Mouse (Mus musculus): Measurements from ENCODE around the gene Ap2a2. TPM values are rescaled to one million over a fixed set of nuclear protein-coding genes. Genes with fewer than 3 reads are reported as not detected.
A peak's percentile ranks its signal among the peaks of the same experiment; 100 is the strongest.
"Not testable (repeated sequence)": the region's sequence is repeated elsewhere in the genome, so short reads cannot be mapped to it uniquely, and the experiment has no call there.

Gene Ap2a2
- polyA plus RNA-seq, 1 experiment from 2014 or later, result 67.6 TPM

GRCm38 (mm10) chr7:141662223-141662622 lies 100.2 kb downstream of the Ap2a2 start:
- Histone ChIP-seq H3K36me3 (replicated peaks) (no peaks in the 10 kb centered on the region), H3K4me3 (replicated peaks) (no peak overlapping the region), H3K9me3 (replicated peaks) (no peaks in the 10 kb centered on the region), H3K27me3 (no peaks in the 10 kb centered on the region), H3K4me2 (no peak overlapping the region), H3K4me1 (replicated peaks) (peaks cover 46% of the 10 kb centered on the region), H3K9ac (no peak overlapping the region), H3K27ac (replicated peaks) (no peak overlapping the region)
- no peak for ATAC-seq (ENCODE audit: insufficient read depth)
- WGBS (ENCODE audit: insufficient replicate concordance), result 39% methylated on average over 5 of the region's 5 CpGs

- Histone ChIP-seq H3K27me3 (no peaks in the 10 kb centered on the region), H3K4me2 (no peak overlapping the region), H3K36me3 (replicated peaks) (no peaks in the 10 kb centered on the region), H3K4me3 (replicated peaks) (no peak overlapping the region), H3K9ac (no peak overlapping the region), H3K4me1 (replicated peaks) (peaks cover 26% of the 10 kb centered on the region), H3K9me3 (replicated peaks) (no peaks in the 10 kb centered on the region), H3K27ac (replicated peaks) (no peak overlapping the region)
- WGBS (ENCODE audit: insufficient replicate concordance), result 6% methylated on average over 4 of the region's 4 CpGs
- no peak; the same call in 1 of the 2 replicates for ATAC-seq (ENCODE audit: insufficient read depth)
These were observed 104.2 kb downstream of the Ap2a2 start for GRCm38 (mm10) chr7:141666190-141666589.

- ATAC-seq (ENCODE audit: insufficient read depth); H3K36me3 ChIP-seq (replicated peaks); H3K27ac ChIP-seq (replicated peaks); H3K9ac ChIP-seq; H3K4me3 ChIP-seq (replicated peaks); H3K9me3 ChIP-seq (replicated peaks); H3K27me3 ChIP-seq; H3K4me2 ChIP-seq: not testable (repeated sequence)
- peaks cover 37% of the 10 kb centered on the region for H3K4me1 ChIP-seq (replicated peaks)
- WGBS (ENCODE audit: insufficient replicate concordance), result 71% methylated on average over 3 of the region's 3 CpGs
These were observed 107.1 kb downstream of the Ap2a2 start for GRCm38 (mm10) chr7:141669097-141669496.

- H3K9me3 ChIP-seq (replicated peaks), result no peaks in the 10 kb centered on the region
- WGBS (ENCODE audit: insufficient replicate concordance), result 56% methylated on average over 4 of the region's 4 CpGs
- 0 out of 2 replicates have a peak overlapping the region, but pooled peaks have one; percentile 9 for H3K4me3 ChIP-seq (replicated peaks)
- peak overlapping the region; percentile 91 for H3K27ac ChIP-seq (replicated peaks)
- peak overlapping the region; percentile 56 for H3K4me2 ChIP-seq
- no peaks in the 10 kb centered on the region for H3K36me3 ChIP-seq (replicated peaks)
- peak overlapping the region; percentile 33; the same call in 1 of the 2 replicates for H3K9ac ChIP-seq
- peaks cover 36% of the 10 kb centered on the region for H3K4me1 ChIP-seq (replicated peaks)
- ATAC-seq (ENCODE audit: insufficient read depth), result peak; percentile 49
- no peaks in the 10 kb centered on the region; the same call in 1 of the 2 replicates for H3K27me3 ChIP-seq
These were observed 109.0 kb downstream of the Ap2a2 start for GRCm38 (mm10) chr7:141670999-141671398.

GRCm38 (mm10) chr7:141671626-141672291 lies 109.8 kb downstream of the Ap2a2 start:
- H3K9ac ChIP-seq, result peak overlapping the region; percentile 45; the same call in 1 of the 2 replicates
- peak; percentile 97 for ATAC-seq (ENCODE audit: insufficient read depth)
- peak overlapping the region; percentile 9 for H3K4me3 ChIP-seq (replicated peaks)
- peak overlapping the region; percentile 56 for H3K4me2 ChIP-seq
- H3K4me1 ChIP-seq (replicated peaks), result peaks cover 34% of the 10 kb centered on the region
- H3K9me3 ChIP-seq (replicated peaks), result no peaks in the 10 kb centered on the region
- H3K27me3 ChIP-seq, result peaks cover 4% of the 10 kb centered on the region; the same call in 1 of the 2 replicates
- peak overlapping the region; percentile 91 for H3K27ac ChIP-seq (replicated peaks)
- WGBS (ENCODE audit: insufficient replicate concordance), result 42% methylated on average over 5 of the region's 5 CpGs
- no peaks in the 10 kb centered on the region for H3K36me3 ChIP-seq (replicated peaks)

GRCm38 (mm10) chr7:141678922-141679321 lies 116.9 kb downstream of the Ap2a2 start:
- no peak overlapping the region for H3K4me2 ChIP-seq
- no peaks in the 10 kb centered on the region for H3K36me3 ChIP-seq (replicated peaks)
- H3K27ac ChIP-seq (replicated peaks), result no peak overlapping the region
- no peak for ATAC-seq (ENCODE audit: insufficient read depth)
- no peak overlapping the region for H3K4me3 ChIP-seq (replicated peaks)
- no peaks in the 10 kb centered on the region for H3K9me3 ChIP-seq (replicated peaks)
- 48% methylated on average over 4 of the region's 4 CpGs for WGBS (ENCODE audit: insufficient replicate concordance)
- H3K9ac ChIP-seq, result no peak overlapping the region
- H3K27me3 ChIP-seq, result peaks cover 41% of the 10 kb centered on the region
- no peaks in the 10 kb centered on the region for H3K4me1 ChIP-seq (replicated peaks)

Small RNAs within 50 kb of the gene (microRNA-seq; reads per million reads assigned to microRNA genes)
- 1.8 reads per million for gene Mir7063

Other genes with a start within 250 kb of the Ap2a2 start
- gene Deaf1, start 234.5 kb upstream of the Ap2a2 start, polyA plus RNA-seq (2015; fragmentation: Nextera tagmentation; extraction: Ambion mirVana), result 13.4 and 16.9 TPM in 2 replicates
- gene Tmem80, start 234.4 kb upstream of the Ap2a2 start, polyA plus RNA-seq (2015; fragmentation: Nextera tagmentation; extraction: Ambion mirVana), result 14.8 and 15.8 TPM in 2 replicates
- 16.6 and 24.3 TPM in 2 replicates for gene Eps8l2, start 223.3 kb upstream of the Ap2a2 start, polyA plus RNA-seq (2015; fragmentation: Nextera tagmentation; extraction: Ambion mirVana)
- gene Taldo1, start 170.0 kb upstream of the Ap2a2 start, polyA plus RNA-seq (2015; fragmentation: Nextera tagmentation; extraction: Ambion mirVana), result 409 and 415 TPM in 2 replicates
- 15.0 and 15.7 TPM in 2 replicates for gene Gatd1, start 148.0 kb upstream of the Ap2a2 start, polyA plus RNA-seq (2015; fragmentation: Nextera tagmentation; extraction: Ambion mirVana)
- gene Cend1, start 132.7 kb upstream of the Ap2a2 start, polyA plus RNA-seq (2015; fragmentation: Nextera tagmentation; extraction: Ambion mirVana), result not detected in 2 replicates
- 18.7 and 20.5 TPM in 2 replicates for gene Slc25a22, start 124.3 kb upstream of the Ap2a2 start, polyA plus RNA-seq (2015; fragmentation: Nextera tagmentation; extraction: Ambion mirVana)
- 10.3 and 10.7 TPM in 2 replicates for gene Pidd1, start 118.1 kb upstream of the Ap2a2 start, polyA plus RNA-seq (2015; fragmentation: Nextera tagmentation; extraction: Ambion mirVana)
- gene Rplp2, start 114.8 kb upstream of the Ap2a2 start, polyA plus RNA-seq (2015; fragmentation: Nextera tagmentation; extraction: Ambion mirVana), result 591 and 741 TPM in 2 replicates
- gene Pnpla2, start 107.0 kb upstream of the Ap2a2 start, polyA plus RNA-seq (2015; fragmentation: Nextera tagmentation; extraction: Ambion mirVana), result 13.9 and 15.3 TPM in 2 replicates
- 3.9 and 5.2 TPM in 2 replicates for gene Cracr2b, start 101.1 kb upstream of the Ap2a2 start, polyA plus RNA-seq (2015; fragmentation: Nextera tagmentation; extraction: Ambion mirVana)
- 5.0 and 6.3 TPM in 2 replicates for gene Cd151, start 94.8 kb upstream of the Ap2a2 start, polyA plus RNA-seq (2015; fragmentation: Nextera tagmentation; extraction: Ambion mirVana)
- 41.7 and 43.9 TPM in 2 replicates for gene Polr2l, start 87.0 kb upstream of the Ap2a2 start, polyA plus RNA-seq (2015; fragmentation: Nextera tagmentation; extraction: Ambion mirVana)
- gene Tspan4, start 86.9 kb upstream of the Ap2a2 start, polyA plus RNA-seq (2015; fragmentation: Nextera tagmentation; extraction: Ambion mirVana), result 47.7 and 55.0 TPM in 2 replicates
- 25.2 and 27.9 TPM in 2 replicates for gene Chid1, start 22.3 kb upstream of the Ap2a2 start, polyA plus RNA-seq (2015; fragmentation: Nextera tagmentation; extraction: Ambion mirVana)
- 3.1 and 3.3 TPM in 2 replicates for gene Muc6, start 93.1 kb downstream of the Ap2a2 start, polyA plus RNA-seq (2015; fragmentation: Nextera tagmentation; extraction: Ambion mirVana)
- gene Muc2, start 128.2 kb downstream of the Ap2a2 start, polyA plus RNA-seq (2015; fragmentation: Nextera tagmentation; extraction: Ambion mirVana), result 0.10 and 0.20 TPM in 2 replicates
- gene Muc5ac, start 226.8 kb downstream of the Ap2a2 start, polyA plus RNA-seq (2015; fragmentation: Nextera tagmentation; extraction: Ambion mirVana), result not detected in 2 replicates

Measured in liver, embryonic 15.5 days (tissue).